Mouse (Mus musculus) right cerebral cortex, adult 18-20 months (tissue): ENCODE data around the gene Cnksr3.

ENCODE experiments used
- DNase-seq: peaks from one replicate; pipeline ENCODE4 v3.0.0; 2022; ENCODE audit warnings: mixed read lengths

The Cnksr3 gene

DNA sequence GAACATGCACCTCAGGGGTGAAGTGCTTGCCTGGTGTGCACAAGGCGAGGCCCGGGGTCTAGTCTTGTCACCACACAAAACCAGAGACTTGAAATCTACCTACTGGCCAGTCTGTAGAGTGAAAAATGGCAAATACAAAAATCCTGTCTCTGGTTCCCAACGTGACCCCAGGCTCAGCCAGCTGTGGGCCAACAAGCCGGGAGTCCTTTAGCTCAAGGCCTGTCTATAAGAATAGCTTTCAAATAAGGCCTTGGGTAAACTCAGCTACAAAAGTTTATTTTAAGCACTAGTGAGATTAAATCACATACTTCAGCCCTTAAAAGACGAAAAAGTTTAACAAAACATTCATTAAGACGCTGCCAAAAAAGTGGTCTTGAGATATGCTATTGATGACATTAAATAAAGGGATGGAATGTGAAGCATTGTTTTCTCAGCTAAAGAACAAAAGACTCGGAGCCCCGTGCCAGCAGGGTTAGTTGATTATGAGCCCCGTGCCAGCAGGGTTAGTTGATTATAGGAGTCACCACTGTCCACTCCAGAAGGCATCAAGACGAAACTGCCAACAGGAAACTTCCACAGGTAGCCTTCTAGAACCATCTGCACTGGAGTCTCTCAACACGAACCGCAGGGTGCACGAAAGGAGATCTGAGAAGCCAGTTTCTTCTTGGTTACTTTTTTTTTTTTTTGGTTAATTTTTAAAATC is 67.8 kb downstream of the Cnksr3 start:
- no peak for DNase-seq

DNA sequence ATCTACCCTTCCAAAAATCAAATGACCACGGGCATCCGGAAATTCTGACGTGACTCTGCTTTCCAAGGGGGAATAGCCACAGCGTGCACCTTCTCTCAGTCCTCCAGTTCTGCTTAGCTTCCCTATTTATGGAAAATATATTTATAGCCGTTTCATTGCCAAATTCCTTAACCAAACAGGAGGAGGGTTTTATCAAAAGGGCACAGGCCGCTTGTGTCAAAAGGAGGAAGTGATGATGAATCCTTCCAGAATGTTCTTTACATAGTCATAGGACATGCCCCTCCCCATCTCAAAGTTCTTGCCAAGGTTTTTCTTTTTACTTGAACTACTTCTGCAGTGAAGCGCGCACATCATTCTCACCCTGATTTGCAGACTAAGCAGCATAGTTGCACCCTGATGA is 69.8 kb downstream of the Cnksr3 start:
- DNase-seq: no peak

DNA sequence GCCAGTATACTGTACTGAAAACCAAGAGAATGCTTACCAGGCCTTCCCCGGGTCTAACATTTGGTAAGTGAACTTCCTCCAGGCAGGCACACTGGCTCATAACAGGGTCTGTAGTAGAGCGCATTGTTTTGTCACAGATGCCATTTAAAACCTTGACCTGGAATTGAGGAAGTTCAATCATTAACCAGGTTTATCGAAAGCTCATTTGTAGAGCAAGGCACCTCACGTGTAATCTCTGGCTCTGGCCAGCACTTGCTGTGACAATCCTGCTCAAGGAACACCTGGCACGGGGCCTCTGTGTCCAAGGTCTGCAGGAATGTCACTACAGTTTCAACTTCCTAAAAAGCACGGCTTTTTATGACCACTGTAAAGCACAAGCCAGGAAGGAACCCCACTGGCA is 71.8 kb downstream of the Cnksr3 start:
- DNase-seq: no peak

DNA sequence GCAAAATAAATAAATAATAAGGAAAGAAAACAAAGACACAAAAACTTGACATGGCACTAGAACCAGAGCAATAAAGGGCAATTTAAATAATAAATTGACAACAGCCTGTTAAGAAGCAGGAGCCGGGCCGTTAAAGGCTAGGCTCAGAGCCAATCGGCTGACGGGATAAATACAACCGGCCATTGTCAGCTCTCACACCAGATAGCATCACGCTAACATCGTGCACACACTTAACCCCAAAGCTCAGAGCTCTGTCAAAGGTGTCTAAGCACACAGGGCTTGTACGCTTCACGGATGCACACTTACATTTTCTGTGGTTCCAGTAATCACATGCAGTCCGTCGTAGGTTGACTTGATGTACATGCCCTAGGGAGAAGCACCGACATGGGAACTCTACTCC is 74.0 kb downstream of the Cnksr3 start:
- no peak for DNase-seq

DNA sequence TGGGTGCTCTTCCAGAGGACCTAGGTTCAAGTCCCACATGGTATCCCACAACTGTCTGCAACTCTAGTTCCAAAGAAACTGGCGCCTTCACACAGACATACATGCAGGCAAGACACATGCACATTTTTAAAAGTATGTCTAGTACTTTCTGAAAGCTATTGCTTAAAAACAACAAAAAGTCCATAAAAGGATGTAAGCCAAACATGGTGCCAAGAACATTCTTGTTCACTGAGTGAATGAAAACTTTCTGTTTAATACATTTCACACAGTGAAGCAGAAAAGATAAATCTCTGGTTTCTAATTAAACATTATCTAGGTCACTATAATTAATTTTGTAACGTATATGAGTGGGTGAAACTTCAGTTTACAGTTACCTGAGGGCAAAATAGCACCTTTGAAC is 76.3 kb downstream of the Cnksr3 start:
- no peak for DNase-seq

DNA sequence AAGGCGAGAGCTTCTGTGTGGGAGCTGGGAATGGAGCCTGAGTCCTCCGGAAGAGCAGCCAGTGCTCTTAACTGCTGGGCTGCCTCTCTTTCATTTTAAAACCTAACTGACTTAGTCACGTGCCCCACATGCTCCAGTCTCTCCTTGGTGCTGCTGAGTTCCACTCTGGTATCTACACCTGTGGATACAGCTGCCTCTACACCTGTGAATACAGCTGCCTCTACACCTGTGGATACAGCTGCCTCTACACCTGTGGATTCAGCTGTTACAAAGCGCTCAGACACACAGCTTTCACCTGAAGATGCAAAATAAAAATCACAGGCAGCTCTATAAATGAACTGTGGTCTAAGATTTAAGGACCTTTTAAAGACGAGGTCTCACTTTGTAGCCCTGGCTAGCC is 79.0 kb downstream of the Cnksr3 start:
- DNase-seq: no peak

DNA sequence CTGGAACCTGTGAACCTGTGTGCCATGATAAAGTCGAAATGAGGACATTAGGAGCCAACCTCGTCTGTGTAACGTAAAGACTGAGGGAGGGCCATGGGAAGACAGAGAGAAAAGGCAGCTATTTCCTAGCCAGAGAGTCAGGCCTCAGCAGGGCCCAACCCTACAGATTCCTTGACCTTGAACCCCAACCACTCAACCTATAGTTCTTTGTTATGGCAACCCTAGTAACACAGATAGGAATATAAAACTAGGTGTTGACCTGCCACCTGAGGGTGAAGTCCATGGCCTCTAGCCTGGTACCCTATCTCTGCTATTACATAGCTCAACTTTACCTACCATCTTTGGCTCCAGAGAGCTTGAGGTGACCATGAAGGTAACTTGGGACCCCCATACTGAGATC is 80.6 kb downstream of the Cnksr3 start:
- no peak for DNase-seq

DNA sequence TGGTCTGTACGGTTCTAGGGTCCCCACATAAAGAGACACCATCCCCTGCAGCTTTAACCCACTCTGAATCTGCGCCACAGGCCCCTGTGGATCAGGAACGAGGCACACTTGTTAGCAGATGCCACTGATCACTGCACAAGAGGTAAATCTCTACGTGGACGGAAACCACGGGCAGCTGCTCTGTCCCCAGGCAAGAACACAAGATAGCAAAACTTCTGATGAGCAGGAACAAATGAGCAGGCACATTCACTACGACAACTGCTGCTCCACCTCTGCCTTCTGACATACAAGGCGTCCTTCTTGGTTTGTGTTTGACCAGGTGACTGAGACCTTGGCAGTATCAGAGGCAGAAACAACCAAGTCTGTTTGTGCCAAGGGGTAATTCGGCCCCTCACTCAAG is 84.2 kb downstream of the Cnksr3 start:
- DNase-seq: no peak

DNA sequence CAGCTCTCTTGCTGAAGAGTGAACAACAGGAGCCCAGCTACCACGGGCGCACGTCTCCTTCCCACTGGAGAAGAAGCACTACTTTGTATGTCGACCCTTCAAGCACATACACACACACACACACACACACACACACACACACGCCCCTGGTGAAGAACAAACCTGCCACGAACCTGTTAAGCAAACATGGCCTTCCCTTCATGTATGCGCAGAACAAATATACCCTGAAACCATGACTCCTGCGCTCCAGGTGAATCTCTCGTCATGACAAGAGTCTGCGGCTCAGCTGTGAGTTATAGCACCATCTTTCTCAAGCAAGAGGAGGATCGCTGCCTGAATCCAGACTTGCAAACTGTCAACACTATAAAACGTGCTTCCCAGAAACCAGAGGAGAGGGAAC is 85.2 kb downstream of the Cnksr3 start:
- DNase-seq: no peak

DNA sequence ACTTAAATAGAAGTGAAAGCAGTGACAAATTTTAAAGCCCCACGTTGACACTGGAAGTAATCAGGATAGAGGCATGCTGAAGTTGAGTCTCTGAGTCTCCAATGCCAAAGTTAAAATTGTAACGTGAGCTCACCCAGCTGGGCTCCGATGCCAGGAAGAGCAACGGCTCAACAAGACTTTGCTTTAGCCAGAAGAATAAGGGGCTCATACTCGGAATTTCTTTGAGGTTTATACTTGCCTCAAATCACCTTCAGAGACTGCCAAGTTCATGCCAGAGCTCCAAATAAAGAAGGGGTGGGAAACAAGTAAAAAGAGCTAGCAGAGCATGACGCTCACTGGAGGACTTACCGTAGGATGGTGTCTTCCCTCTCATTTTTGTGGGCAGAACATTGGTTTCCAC is 85.8 kb downstream of the Cnksr3 start:
- no peak for DNase-seq

DNA sequence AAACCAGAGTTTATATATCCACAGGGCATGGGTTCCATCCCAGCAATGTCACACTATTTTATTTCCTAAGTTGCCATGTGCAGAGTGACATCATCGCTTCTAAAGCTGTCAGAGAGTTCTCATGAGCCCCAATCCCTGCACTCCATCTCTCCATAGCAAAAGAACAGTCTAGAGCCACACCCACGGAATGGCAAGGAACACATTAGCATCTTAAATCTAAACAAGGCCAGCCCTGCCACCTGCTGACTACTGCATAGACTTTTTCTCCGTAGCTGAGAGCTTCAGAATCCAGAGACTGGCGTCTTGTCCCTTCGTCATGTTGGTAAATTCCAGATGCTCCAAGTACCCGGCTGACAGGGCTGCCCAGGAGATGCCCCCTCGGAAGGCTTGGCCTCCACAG is 87.0 kb downstream of the Cnksr3 start:
- peak; percentile 73 for DNase-seq

DNA sequence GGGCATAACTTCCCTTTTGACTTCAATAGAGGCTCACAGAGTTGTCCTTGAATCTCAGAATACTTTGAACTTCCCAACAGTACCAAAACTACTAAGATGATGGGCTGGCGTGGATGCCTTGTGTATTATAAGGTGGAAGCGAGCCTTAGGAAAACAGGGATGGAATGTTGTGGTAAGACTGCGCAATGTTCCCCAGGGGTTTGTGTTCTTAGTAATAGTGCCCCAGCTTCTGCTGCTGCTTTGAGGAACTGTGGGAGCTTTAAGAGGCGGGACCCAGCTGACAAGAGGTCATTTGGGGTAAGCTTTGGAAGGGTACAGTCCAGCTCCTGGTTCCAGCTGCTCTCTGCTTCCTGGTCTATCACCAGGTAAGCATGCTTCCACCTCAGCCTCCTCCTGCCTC is 89.7 kb downstream of the Cnksr3 start:
- no peak for DNase-seq

DNA sequence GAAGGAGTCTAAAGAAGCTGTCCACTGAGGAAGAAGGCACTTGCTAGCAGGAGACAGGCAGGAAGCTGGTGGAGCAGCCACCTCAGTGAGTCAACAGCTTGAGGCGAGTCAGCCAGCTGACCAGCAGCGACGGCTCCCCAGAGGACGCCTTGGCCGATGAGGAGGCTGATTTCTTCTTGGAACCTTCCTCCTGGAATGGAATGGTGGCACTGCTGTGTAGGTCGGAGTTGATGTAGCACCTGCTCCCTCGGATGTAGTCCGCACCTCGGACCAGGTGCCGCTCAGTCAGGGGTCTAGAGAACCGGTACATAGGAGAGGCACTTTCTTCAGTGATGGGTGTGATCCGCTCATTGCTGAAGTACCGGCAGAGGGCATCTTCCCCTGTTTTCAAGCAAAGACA is 91.8 kb downstream of the Cnksr3 start:
- DNase-seq: no peak

DNA sequence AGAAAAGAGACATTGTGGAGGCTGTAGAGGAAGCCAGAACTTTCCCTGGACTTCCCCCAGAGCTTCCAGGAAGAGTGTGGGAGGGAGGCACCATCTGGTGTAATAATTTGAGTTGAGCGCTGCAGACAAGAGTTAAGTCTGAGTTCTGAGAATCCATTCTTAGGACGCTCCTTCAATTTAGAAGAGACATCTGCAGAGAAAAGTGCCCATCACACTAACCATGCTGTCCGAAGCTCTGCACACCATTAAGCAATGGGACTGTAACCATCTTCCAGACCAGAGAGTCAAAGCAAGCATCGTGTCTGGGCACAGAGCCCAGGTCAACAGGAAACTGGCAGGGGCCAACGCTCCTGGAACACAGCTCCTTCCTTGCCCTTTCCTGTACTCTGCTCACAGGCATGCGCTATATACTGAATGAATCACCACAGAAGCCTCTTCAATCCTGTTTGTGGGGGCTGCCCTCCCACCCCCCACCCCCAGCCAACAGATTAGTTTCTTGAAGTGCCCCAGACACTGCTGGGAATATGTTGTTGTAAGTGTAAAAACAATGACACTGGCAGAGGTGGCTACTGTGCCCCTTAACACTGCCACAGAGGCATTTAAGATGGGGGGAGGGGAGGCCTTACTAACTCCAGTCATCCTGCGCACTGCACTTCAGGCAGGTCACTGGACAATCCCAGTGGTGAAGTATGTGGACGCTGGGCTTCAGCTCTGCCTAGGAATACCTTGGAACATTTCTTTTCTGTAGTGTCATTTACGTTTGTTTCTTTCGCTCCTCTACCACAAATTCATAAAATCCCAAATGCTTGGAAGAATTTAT is 93.6 kb downstream of the Cnksr3 start:
- peak; percentile 67 for DNase-seq

DNA sequence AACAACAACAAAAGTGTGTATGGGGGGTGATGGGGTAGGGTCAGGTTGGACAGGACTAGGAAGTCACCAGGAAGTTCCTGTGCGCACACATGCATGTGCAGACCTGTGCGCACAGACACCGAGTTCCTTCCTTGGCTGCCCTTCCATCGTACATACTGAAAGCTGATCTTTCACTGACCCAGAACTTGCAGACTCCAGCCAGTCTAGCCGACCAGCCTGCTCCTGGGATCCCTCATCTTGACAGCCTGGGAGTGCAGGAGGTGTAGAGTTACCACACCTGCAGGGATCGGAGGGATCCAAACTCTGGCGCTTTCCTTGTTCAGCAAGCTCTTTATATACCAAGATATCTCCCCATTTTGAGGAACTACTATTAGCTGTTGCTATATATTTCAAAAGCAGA is 94.3 kb downstream of the Cnksr3 start:
- no peak for DNase-seq

DNA sequence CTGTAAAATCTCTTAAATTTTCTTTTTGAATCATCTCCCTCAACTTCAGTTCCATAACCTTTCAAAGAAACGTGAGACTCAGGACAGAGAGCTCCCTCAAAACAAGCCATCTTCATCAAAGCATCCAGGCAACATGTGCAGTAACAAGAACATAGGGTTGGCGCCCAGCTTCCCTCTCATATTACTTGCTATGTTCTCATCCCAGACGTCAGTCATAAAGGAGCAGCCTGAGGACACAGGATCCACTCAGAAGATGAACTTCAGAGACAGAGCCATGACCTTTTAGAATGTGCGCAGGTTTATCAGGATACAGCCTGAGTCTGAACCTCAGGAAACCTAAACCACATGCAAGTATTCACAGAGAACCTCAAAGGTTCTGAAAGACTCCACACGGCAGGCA is 97.2 kb downstream of the Cnksr3 start:
- DNase-seq: no peak

DNA sequence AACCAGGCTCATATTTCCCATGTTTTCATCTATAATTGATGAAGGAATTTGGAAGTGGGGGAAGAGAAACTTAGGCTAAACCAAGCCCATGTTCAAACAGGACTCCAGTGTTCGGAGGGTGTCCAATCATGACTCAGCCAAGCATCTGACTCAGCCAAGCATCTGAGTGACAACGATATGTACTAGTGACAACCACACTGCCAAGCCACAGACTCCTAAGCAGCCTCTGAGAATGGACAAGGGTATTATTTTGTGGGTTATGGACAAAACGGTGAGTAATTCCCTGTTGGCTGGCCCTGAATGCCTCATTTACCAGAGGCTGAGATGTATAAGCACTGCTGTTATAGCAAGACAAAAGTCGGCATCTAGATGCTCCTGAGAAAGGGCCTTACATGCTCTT is 98.3 kb downstream of the Cnksr3 start:
- no peak for DNase-seq

DNA sequence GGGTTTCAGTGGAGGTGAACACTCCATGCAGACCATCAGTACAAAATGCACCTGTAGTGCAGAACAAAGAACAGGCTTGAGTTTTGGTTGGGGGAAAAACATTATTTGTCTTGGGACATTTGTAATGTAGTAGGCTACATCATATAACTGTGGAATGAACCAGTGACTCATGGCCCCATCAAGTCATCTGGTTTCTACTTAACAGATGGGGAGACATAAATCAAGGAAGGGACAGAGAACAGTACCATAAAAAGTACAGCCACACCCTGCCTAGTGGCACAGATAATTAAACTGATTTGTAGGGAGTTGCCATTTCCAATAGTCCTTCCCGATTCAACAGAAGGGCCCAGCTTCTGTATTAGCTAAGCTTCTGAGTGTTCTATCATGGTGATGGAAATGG is 98.9 kb downstream of the Cnksr3 start:
- no peak for DNase-seq

DNA sequence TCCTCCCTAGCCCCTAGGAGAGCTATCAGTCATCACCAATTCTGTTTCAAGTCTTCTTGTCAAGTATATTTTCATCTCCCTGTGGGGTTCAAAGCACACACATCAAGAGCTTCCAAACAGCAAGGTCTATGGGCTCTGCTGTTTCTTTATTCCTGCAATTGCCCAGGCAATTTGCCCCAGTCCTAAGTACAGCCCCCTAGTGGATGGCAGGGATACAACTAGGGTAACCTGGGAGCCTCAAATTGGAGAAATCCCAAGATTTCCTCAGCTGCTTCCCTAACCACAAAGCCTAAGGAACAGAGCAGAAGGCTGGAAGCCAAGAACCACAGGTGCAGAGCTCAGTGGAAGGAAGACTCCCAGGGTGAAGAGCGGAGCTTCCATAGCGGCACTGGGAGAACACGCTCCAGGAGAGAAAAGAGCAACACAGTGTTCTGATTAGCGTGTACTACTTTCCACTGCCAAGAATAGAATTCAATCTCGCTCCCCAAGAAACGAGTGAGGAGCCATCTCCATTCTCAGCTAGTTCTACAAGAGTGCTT is 100.5 kb downstream of the Cnksr3 start:
- peak; percentile 49 for DNase-seq

DNA sequence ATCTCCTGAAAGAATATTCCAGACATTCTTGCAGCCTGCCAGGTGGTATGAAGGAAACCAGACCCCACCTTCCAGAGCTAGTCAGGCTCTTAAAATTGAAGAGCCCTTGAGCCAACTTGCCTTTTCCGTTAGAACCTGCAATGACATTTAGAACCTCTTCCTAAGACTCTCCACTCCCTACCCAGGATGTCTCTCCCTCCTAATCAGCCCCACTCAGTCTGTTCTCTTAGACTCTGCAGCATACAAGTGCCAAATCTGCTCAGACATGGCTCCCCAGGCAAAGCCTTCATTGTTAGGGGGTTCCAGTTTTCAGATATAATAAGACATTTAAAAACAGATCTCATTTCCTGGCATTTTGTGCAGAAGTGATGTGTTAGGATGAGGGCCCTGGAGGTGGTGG is 108.2 kb downstream of the Cnksr3 start:
- DNase-seq: no peak

DNA sequence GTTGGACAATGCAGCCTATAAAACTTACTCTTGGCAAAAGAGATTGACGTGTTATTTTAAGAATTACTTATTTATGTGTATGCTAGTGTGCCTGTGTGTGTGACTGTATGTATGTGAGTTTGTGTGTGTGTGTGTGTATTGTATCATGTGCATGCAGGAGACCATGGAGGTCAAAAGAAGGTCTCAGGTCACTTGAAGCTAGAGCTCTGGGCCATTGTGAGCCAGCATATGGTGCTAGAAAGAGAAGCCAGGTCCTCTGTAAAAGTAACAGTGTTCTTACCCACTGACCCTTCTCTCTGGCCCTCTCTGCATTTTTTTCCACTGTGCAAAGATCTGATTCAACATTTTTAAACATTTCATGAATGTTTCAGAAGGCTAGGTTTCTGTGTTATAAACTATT is 134.1 kb downstream of the Cnksr3 start:
- DNase-seq: no peak

DNA sequence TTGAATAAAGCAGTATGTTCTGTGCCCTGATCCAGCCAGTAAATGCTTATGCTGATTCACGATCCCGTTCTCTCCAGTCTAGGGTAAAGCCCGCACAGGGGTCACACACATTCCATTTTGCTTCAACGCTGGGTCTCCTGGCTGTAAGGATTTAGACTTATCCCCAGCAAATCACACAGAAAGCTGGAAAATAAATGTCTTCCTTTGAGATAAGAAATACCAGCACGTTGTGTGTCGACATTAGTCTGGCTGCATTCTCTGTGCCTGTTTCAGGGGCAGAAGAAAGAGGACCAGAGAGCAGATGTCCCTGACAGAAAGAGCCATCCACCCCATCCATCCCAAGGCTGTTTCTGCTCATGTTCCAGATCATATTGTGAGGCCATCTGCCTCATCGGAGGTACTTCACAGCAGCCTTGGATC is 134.6 kb downstream of the Cnksr3 start:
- no peak for DNase-seq

DNA sequence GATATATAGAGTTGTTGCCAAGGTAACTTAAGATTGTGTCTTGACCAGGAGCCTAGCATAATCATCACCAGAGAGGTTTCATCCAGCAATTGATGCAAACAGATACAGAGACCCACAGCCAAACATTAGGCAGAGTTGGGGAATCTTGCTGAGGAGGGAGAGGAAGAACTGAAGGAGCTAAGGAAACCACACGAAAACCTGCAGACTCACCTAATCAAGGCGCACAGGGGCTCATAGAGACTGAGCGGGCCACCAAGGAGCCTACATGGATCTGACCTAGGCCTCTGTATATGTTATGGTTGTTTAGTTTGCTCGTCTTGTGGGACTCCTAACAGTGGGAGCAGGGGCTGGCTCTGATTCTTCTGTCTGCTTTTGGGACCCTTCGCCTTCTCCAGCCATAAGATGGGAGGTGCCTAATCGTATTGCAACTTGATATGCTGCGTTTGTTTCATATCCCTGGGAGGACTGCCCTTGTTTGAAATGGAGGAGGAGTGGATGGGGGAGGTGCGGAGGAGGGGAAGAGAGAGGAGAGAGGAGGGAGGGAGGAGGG is 135.3 kb downstream of the Cnksr3 start:
- DNase-seq: no peak

DNA sequence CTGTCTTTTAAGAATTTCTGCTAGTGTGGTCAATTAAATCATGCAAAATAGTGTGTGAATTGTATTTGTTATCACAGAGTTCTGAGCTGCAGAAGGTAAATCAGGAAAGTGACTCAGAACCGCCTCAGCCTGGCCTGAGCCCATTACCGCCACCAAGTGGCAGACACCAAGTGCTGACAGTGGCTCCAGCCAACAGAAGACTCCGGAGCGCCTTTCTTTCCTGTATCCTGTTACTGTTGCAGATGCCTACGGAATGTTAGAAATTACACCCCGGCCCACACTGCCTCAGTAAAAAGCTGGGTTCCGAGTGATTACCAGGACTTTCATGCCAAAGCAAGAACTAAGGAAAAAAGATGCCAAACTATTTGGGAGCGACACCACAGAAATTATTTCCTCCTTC is 135.8 kb downstream of the Cnksr3 start:
- DNase-seq: peak; percentile 91
